27 mouse cellular contexts compared by ENCODE assay signal in genomic region chr4:153862121-153862660, GRCm38 (mm10).
DNase-seq lines count a peak whose midpoint lies in the region; ATAC-seq and TF ChIP-seq lines count a peak whose summit lies in the region.
"Had no signal": no experiment of that assay in that cellular context is flagged by ENCODE, and none has a peak within 500 bp of the region (broad histone marks: within the 10 kb centered on the region; RNA-seq: fewer than 3 reads in every experiment).

No protein-coding gene starts in this region.

- no peak overlapping the region for H3K9ac ChIP-seq in intestine, postnatal 0 days (ENCODE audit: low read depth, low read length)
- no peak overlapping the region for H3K9ac ChIP-seq in intestine, embryonic 16.5 days (ENCODE audit: low read depth, low read length)
- H3K9ac ChIP-seq in stomach, postnatal 0 days (ENCODE audit: low read length): no peak overlapping the region
- H3K9ac ChIP-seq: embryonic facial prominence, embryonic 15.5 days; forebrain, embryonic 13.5 days; heart, embryonic 15.5 days; hindbrain, embryonic 12.5 days; midbrain, embryonic 12.5 days; neural tube, embryonic 13.5 days had no signal

- DNase-seq in R1 (ENCODE audit: low read depth, low spot score): peak; percentile 93
- peak; percentile 30 for DNase-seq in stomach, postnatal 0 days (ENCODE audit: low spot score)
- no peak for DNase-seq in kidney, postnatal 36 days
- DNase-seq in urinary bladder, postnatal 36 days (ENCODE audit: low spot score in 2 of 2): no peak
- DNase-seq: adrenal gland, adult 2 months; adrenal gland, postnatal 36 days; cerebellum, adult 18-20 months; cerebellum, postnatal 10 days; gastrocnemius, postnatal 14 days; kidney, adult 11 months; kidney, postnatal 4 days; left cerebral cortex, postnatal 4 days; lung, postnatal 36 days; right cerebral cortex, postnatal 14 days had no signal

- H3K9me3 ChIP-seq in intestine, postnatal 0 days (ENCODE audit: control insufficient read depth): no peaks in the 10 kb centered on the region
- peaks cover 4% of the 10 kb centered on the region; the same call in 1 of the 2 replicates for H3K9me3 ChIP-seq in intestine, embryonic 16.5 days (ENCODE audit: control insufficient read depth, low read length)
- peaks cover 6% of the 10 kb centered on the region for H3K9me3 ChIP-seq in E14TG2a.4 (ENCODE audit: low read length)
- no peaks in the 10 kb centered on the region for H3K9me3 ChIP-seq in stomach, postnatal 0 days (ENCODE audit: control insufficient read depth, low read length)
- H3K9me3 ChIP-seq: embryonic facial prominence, embryonic 10.5 days; embryonic facial prominence, embryonic 15.5 days; forebrain, embryonic 13.5 days; heart, embryonic 10.5 days; heart, embryonic 15.5 days; hindbrain, embryonic 12.5 days; midbrain, embryonic 12.5 days; neural tube, embryonic 13.5 days had no signal

- H3K4me2 ChIP-seq in intestine, postnatal 0 days (replicated peaks; ENCODE audit: low read depth): no peak overlapping the region
- no peak overlapping the region for H3K4me2 ChIP-seq in intestine, embryonic 16.5 days (ENCODE audit: low read depth, low read length)
- no peak overlapping the region for H3K4me2 ChIP-seq in stomach, postnatal 0 days (replicated peaks; ENCODE audit: low read depth)
- H3K4me2 ChIP-seq: embryonic facial prominence, embryonic 15.5 days; forebrain, embryonic 13.5 days; heart, embryonic 15.5 days; hindbrain, embryonic 12.5 days; midbrain, embryonic 12.5 days; neural tube, embryonic 13.5 days had no signal

- ATAC-seq in intestine, postnatal 0 days: peak; percentile 31; the same call in 1 of the 2 replicates
- no peak for ATAC-seq in intestine, embryonic 16.5 days
- peak; percentile 74 for ATAC-seq in stomach, postnatal 0 days (ENCODE audit: low FRiP score, low TSS enrichment)
- ATAC-seq: activated CD4-positive, CD25-positive, alpha-beta regulatory T cell, adult 4 months; forebrain, embryonic 13.5 days had no signal

- no peaks in the 10 kb centered on the region for H3K4me1 ChIP-seq in intestine, postnatal 0 days (replicated peaks; ENCODE audit: control insufficient read depth, insufficient read depth, low read length)
- no peaks in the 10 kb centered on the region for H3K4me1 ChIP-seq in intestine, embryonic 16.5 days (ENCODE audit: control insufficient read depth, insufficient read depth, low read length)
- H3K4me1 ChIP-seq in E14TG2a.4 (replicated peaks; ENCODE audit: low read depth, low read length): peaks cover 86% of the 10 kb centered on the region
- H3K4me1 ChIP-seq in stomach, postnatal 0 days (replicated peaks; ENCODE audit: control insufficient read depth, insufficient read depth): no peaks in the 10 kb centered on the region
- H3K4me1 ChIP-seq: embryonic facial prominence, embryonic 15.5 days; forebrain, embryonic 13.5 days; heart, embryonic 10.5 days; heart, embryonic 15.5 days; hindbrain, embryonic 12.5 days; neural tube, embryonic 13.5 days had no signal

- no peak for TF ChIP-seq CTCF in intestine, postnatal 0 days (IDR thresholded peaks at IDR 0.05; ENCODE audit: low read depth)
- TF ChIP-seq CTCF in E14TG2a.4 (conservative IDR thresholded peaks at IDR 0.05; ENCODE audit: low read length): no peak
- no peak for TF ChIP-seq CTCF in stomach, postnatal 0 days (IDR thresholded peaks at IDR 0.05; ENCODE audit: low read depth)

- no peaks in the 10 kb centered on the region for H3K36me3 ChIP-seq in intestine, postnatal 0 days (ENCODE audit: control insufficient read depth, insufficient read depth)
- no peaks in the 10 kb centered on the region for H3K36me3 ChIP-seq in intestine, embryonic 16.5 days (ENCODE audit: control insufficient read depth, insufficient read depth, low read length)
- no peaks in the 10 kb centered on the region for H3K36me3 ChIP-seq in E14TG2a.4 (ENCODE audit: insufficient read depth, low read length)
- H3K36me3 ChIP-seq in stomach, postnatal 0 days (ENCODE audit: control insufficient read depth, insufficient read depth, low read length): no peaks in the 10 kb centered on the region
- H3K36me3 ChIP-seq: embryonic facial prominence, embryonic 10.5 days; embryonic facial prominence, embryonic 15.5 days; G1E; heart, embryonic 10.5 days; heart, embryonic 15.5 days; hindbrain, embryonic 12.5 days; midbrain, embryonic 12.5 days; neural tube, embryonic 13.5 days had no signal

- H3K27ac ChIP-seq in intestine, postnatal 0 days (ENCODE audit: low read depth, low read length): no peak overlapping the region
- H3K27ac ChIP-seq in intestine, embryonic 16.5 days (ENCODE audit: low read length): no peak overlapping the region
- no peak overlapping the region for H3K27ac ChIP-seq in stomach, postnatal 0 days (replicated peaks)
- H3K27ac ChIP-seq: embryonic facial prominence, embryonic 10.5 days; embryonic facial prominence, embryonic 15.5 days; forebrain, embryonic 13.5 days; heart, embryonic 10.5 days; heart, embryonic 15.5 days; hindbrain, embryonic 12.5 days; midbrain, embryonic 12.5 days; neural tube, embryonic 13.5 days had no signal

- no peaks in the 10 kb centered on the region for H3K27me3 ChIP-seq in intestine, postnatal 0 days (replicated peaks; ENCODE audit: control insufficient read depth, insufficient read depth, low read length)
- H3K27me3 ChIP-seq in intestine, embryonic 16.5 days (replicated peaks; ENCODE audit: control insufficient read depth, insufficient read depth, low read length): no peaks in the 10 kb centered on the region
- H3K27me3 ChIP-seq in E14TG2a.4 (ENCODE audit: insufficient read depth, low read length): 0 out of 2 replicates have a peak, but pooled peaks cover 3% of the 10 kb centered on the region
- no peaks in the 10 kb centered on the region for H3K27me3 ChIP-seq in stomach, postnatal 0 days (ENCODE audit: control insufficient read depth, insufficient read depth, low read length)
- H3K27me3 ChIP-seq: embryonic facial prominence, embryonic 15.5 days; neural tube, embryonic 13.5 days had no signal

- no peak overlapping the region for H3K4me3 ChIP-seq in intestine, postnatal 0 days (ENCODE audit: low read depth, low read length)
- H3K4me3 ChIP-seq in intestine, embryonic 16.5 days (ENCODE audit: low read length): no peak overlapping the region
- peak overlapping the region; percentile 20; the same call in 1 of the 2 replicates for H3K4me3 ChIP-seq in E14TG2a.4 (replicated peaks; ENCODE audit: low read length)
- no peak overlapping the region for H3K4me3 ChIP-seq in stomach, postnatal 0 days (ENCODE audit: low read depth, low read length)
- H3K4me3 ChIP-seq: embryonic facial prominence, embryonic 10.5 days; embryonic facial prominence, embryonic 15.5 days; forebrain, embryonic 13.5 days; heart, embryonic 10.5 days; heart, embryonic 15.5 days; hindbrain, embryonic 12.5 days; midbrain, embryonic 12.5 days; neural tube, embryonic 13.5 days had no signal

- 80% methylated on average over 11 of the region's 12 CpGs for WGBS in intestine, postnatal 0 days
- 74% methylated on average over 12 of the region's 12 CpGs for WGBS in intestine, embryonic 16.5 days
- WGBS in stomach, postnatal 0 days: 64% methylated on average over 12 of the region's 12 CpGs

- TF ChIP-seq EP300 in stomach, postnatal 0 days (optimal IDR thresholded peaks at IDR 0.05): no peak

Comparison
In these comparisons a context has a peak if more than half of its experiments do, and no peak if none do; other contexts are left out.
1. DNase-seq: peak in R1 (single experiment) and stomach, postnatal 0 days (single experiment); none in kidney, postnatal 36 days (0 of 2) and urinary bladder, postnatal 36 days (0 of 2).